9 mouse cellular contexts compared by ENCODE assay signal in genomic region chr14:14893932-14894652, GRCm38 (mm10).
DNase-seq lines count a peak whose midpoint lies in the region; ATAC-seq lines count a peak whose summit lies in the region.
"Had no signal": no experiment of that assay in that cellular context is flagged by ENCODE, and none has a peak within 500 bp of the region (broad histone marks: within the 10 kb centered on the region; RNA-seq: fewer than 3 reads in every experiment).

No protein-coding gene starts in this region.

- no peak for ATAC-seq in CD4-positive, CD25-positive, alpha-beta regulatory T cell, adult 4 months
- peak; percentile 80; the same call in 1 of the 2 replicates for ATAC-seq in embryonic facial prominence, embryonic 12.5 days (ENCODE audit: insufficient number of reproducible peaks, insufficient read depth, low FRiP score, low TSS enrichment)
- no peak for ATAC-seq in intestine, embryonic 16.5 days
- ATAC-seq in monocyte, adult 5-6 weeks (replicated peaks; ENCODE audit: insufficient number of reproducible peaks, low FRiP score, low TSS enrichment, poor library complexity, severe bottlenecking) = no peak

- no peak overlapping the region for H3K9ac ChIP-seq in embryonic facial prominence, embryonic 12.5 days
- no peak overlapping the region for H3K9ac ChIP-seq in intestine, embryonic 16.5 days (ENCODE audit: low read depth, low read length)
- H3K9ac ChIP-seq: liver, embryonic 15.5 days had no signal

- no peak overlapping the region for H3K4me3 ChIP-seq in embryonic facial prominence, embryonic 12.5 days
- no peak overlapping the region for H3K4me3 ChIP-seq in intestine, embryonic 16.5 days (ENCODE audit: low read length)
- H3K4me3 ChIP-seq: liver, embryonic 15.5 days had no signal

- H3K4me1 ChIP-seq in embryonic facial prominence, embryonic 12.5 days = no peaks in the 10 kb centered on the region; the same call in 1 of the 2 replicates
- no peaks in the 10 kb centered on the region for H3K4me1 ChIP-seq in intestine, embryonic 16.5 days (ENCODE audit: control insufficient read depth, insufficient read depth, low read length)
- H3K4me1 ChIP-seq: liver, embryonic 15.5 days had no signal

- H3K9me3 ChIP-seq in embryonic facial prominence, embryonic 12.5 days = no peaks in the 10 kb centered on the region
- H3K9me3 ChIP-seq in intestine, embryonic 16.5 days (ENCODE audit: control insufficient read depth, low read length) = no peaks in the 10 kb centered on the region
- H3K9me3 ChIP-seq: liver, embryonic 15.5 days had no signal

- DNase-seq in CD4-positive, CD25-positive, alpha-beta regulatory T cell, adult 2 months (ENCODE audit: low read depth, low spot score) = peak; percentile 7
- peak; percentile 6 for DNase-seq in lung, postnatal 10 days
- no peak for DNase-seq in lung, postnatal 25 days (ENCODE audit: low spot score)
- DNase-seq in kidney, postnatal 4 days = peak; percentile 67 to 74

- WGBS in embryonic facial prominence, embryonic 12.5 days = 24% methylated on average over 4 of the region's 4 CpGs
- WGBS in intestine, embryonic 16.5 days = 24% methylated on average over 2 of the region's 4 CpGs

- no peak overlapping the region for H3K27ac ChIP-seq in embryonic facial prominence, embryonic 12.5 days
- H3K27ac ChIP-seq in intestine, embryonic 16.5 days (ENCODE audit: low read length) = no peak overlapping the region
- H3K27ac ChIP-seq: liver, embryonic 15.5 days had no signal

- H3K27me3 ChIP-seq in embryonic facial prominence, embryonic 12.5 days = no peaks in the 10 kb centered on the region
- H3K27me3 ChIP-seq in intestine, embryonic 16.5 days (replicated peaks; ENCODE audit: control insufficient read depth, insufficient read depth, low read length) = no peaks in the 10 kb centered on the region
- H3K27me3 ChIP-seq: liver, embryonic 15.5 days had no signal

- no peaks in the 10 kb centered on the region for H3K36me3 ChIP-seq in embryonic facial prominence, embryonic 12.5 days
- no peaks in the 10 kb centered on the region for H3K36me3 ChIP-seq in intestine, embryonic 16.5 days (ENCODE audit: control insufficient read depth, insufficient read depth, low read length)
- H3K36me3 ChIP-seq: liver, embryonic 15.5 days had no signal

- H3K4me2 ChIP-seq in embryonic facial prominence, embryonic 12.5 days (replicated peaks) = no peak overlapping the region
- H3K4me2 ChIP-seq in intestine, embryonic 16.5 days (ENCODE audit: low read depth, low read length) = no peak overlapping the region
- H3K4me2 ChIP-seq: liver, embryonic 15.5 days had no signal
